Mouse (Mus musculus) forebrain, embryonic 12.5 days (tissue): Measurements from ENCODE around the gene Carmil1. TPM values are rescaled to one million over a fixed set of nuclear protein-coding genes. Genes with fewer than 3 reads are reported as not detected.

Experiments used
- ATAC-seq: fragments of 200-750 bp; cut with Nextera tagmentation; 2 replicates; pipeline ENCODE4 v1.8.0; 2017; ENCODE audit warnings: moderate TSS enrichment; ENCODE audit not compliant: low FRiP score
- H3K27ac ChIP-seq: fragments of 300-500 bp; sonication (generic); 2 replicates; pipeline ENCODE4 v1.5.1; 2016; ENCODE audit warnings: mild to moderate bottlenecking
- H3K27me3 ChIP-seq: fragments of 300-500 bp; sonication (generic); 2 replicates; pipeline ENCODE4 v1.6.1; 2016; ENCODE audit warnings: mild to moderate bottlenecking
- H3K36me3 ChIP-seq: fragments of 300-500 bp; sonication (generic); replicated peaks from 2 replicates; pipeline ENCODE4 v1.6.1; 2016; ENCODE audit warnings: mild to moderate bottlenecking
- H3K4me1 ChIP-seq: fragments of 300-500 bp; sonication (generic); 2 replicates; pipeline ENCODE4 v1.6.1; 2016
- H3K4me2 ChIP-seq: fragments of 300-500 bp; sonication (generic); 2 replicates; pipeline ENCODE4 v1.6.1; 2016; ENCODE audit warnings: mild to moderate bottlenecking, moderate library complexity
- H3K4me3 ChIP-seq: fragments of 300-500 bp; sonication (generic); replicated peaks from 2 replicates; pipeline ENCODE4 v1.5.1; 2016; ENCODE audit warnings: mild to moderate bottlenecking
- H3K9ac ChIP-seq: fragments of 300-500 bp; sonication (generic); 2 replicates; pipeline ENCODE4 v1.6.1; 2016; ENCODE audit warnings: mild to moderate bottlenecking
- H3K9me3 ChIP-seq: fragments of 300-500 bp; sonication (generic); 2 replicates; pipeline ENCODE4 v1.6.1; 2016
- WGBS: fragments of 180-500 bp; shearing (Covaris S2); methylation state at CpG from one replicate; pipeline ENCODE4 v1.1.7; 2016; 5-methylcytosine and 5-hydroxymethylcytosine counted together
- polyA plus RNA-seq: library from polyadenylated mRNA; unstranded; fragments of >200 nt; fragmentation: Nextera tagmentation; extraction: Ambion mirVana; gene quantifications from 2 replicates; pipeline ENCODE4 v1.2.1, GENCODE M21; 2016

Carmil1 gene
- polyA plus RNA-seq, 1 experiment from 2014 or later = 25.3 TPM

DNA sequence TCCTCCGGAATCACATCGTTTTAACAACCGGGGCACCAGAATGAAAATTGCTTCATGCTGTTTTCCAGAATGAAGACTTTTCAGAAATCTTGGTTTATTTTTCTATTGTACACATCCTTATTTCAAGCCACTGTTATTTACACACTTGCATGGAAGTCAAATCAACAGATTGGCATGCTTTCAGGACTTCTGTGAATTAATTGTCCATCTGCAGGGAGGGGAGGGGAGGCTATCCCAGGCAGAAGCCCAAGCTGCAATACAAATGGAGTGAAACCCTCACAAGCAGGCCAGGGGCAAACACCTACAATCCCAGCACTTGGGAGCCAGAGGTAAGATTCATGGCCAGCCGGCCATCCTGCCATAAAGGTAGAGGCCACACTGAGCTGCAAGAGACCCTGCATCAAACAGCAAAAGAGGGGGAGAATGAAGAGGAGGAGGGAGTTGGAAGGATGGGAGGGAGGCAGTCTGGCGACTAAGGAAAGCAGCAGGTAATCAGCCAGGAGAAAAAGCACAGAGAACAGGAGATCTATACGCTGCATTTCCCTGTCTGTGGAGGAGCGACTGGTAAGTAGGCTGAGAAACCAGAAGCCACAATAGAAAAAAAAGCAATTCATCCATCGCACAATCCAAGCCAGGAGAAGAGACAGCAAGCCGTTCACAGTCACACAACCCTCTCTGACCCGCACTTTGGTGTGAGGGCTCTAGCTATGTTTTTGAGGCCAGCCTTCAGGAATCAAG is 48.7 kb downstream of the Carmil1 start:
- Histone ChIP-seq H3K4me1 (peaks cover 6% of the 10 kb centered on the region; the same call in 1 of the 2 replicates), H3K27me3 (no peaks in the 10 kb centered on the region), H3K27ac (no peak overlapping the region), H3K9ac (no peak overlapping the region), H3K4me3 (no peak overlapping the region), H3K36me3 (no peaks in the 10 kb centered on the region), H3K4me2 (no peak overlapping the region), H3K9me3 (no peaks in the 10 kb centered on the region)
- WGBS = 87% methylated on average over 10 of the region's 10 CpGs
- ATAC-seq = no peak

- Histone ChIP-seq H3K27ac (no peak overlapping the region), H3K27me3 (no peaks in the 10 kb centered on the region), H3K4me2 (no peak overlapping the region), H3K4me3 (no peak overlapping the region), H3K9ac (no peak overlapping the region), H3K36me3 (no peaks in the 10 kb centered on the region), H3K4me1 (peaks cover 6% of the 10 kb centered on the region; the same call in 1 of the 2 replicates), H3K9me3 (0 out of 2 replicates have a peak, but pooled peaks cover 2% of the 10 kb centered on the region)
- WGBS = 86% methylated on average over 2 of the region's 2 CpGs
- no peak for ATAC-seq
Measured at GRCm38 (mm10) chr13:24231146-24231545, 49.4 kb downstream of the Carmil1 start.

DNA sequence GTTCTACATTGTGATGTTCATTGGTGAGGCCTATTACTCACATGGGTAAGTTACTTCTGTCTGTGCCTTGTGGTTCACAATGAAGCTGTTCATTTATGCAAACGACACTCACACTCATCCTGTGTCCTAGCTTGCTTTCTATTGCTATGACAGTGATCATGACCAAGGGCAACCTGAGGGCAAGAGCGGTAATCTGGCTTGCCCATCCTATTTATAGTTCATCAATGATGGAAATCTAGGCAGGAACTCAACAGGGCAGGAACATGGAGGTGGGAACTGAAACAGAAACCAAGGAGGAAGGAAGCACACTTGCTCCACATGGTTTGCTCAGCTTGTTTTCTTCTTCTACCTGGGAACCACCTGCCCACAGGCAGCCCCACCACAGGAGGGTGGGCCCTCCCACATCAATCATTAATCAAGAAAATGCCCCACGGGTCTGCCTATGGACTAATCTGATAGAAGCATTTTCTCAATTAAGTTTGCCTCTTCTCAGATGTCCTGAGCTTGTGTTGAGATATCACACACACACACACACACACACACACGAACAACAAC is 50.0 kb downstream of the Carmil1 start:
- H3K4me3 ChIP-seq = no peak overlapping the region
- H3K9me3 ChIP-seq = 0 out of 2 replicates have a peak, but pooled peaks cover 2% of the 10 kb centered on the region
- no peak overlapping the region for H3K27ac ChIP-seq
- no peaks in the 10 kb centered on the region for H3K27me3 ChIP-seq
- H3K4me2 ChIP-seq = no peak overlapping the region
- ATAC-seq = no peak
- no peaks in the 10 kb centered on the region for H3K36me3 ChIP-seq
- peaks cover 6% of the 10 kb centered on the region; the same call in 1 of the 2 replicates for H3K4me1 ChIP-seq
- no peak overlapping the region for H3K9ac ChIP-seq
- 85% methylated on average over 4 of the region's 4 CpGs for WGBS

DNA sequence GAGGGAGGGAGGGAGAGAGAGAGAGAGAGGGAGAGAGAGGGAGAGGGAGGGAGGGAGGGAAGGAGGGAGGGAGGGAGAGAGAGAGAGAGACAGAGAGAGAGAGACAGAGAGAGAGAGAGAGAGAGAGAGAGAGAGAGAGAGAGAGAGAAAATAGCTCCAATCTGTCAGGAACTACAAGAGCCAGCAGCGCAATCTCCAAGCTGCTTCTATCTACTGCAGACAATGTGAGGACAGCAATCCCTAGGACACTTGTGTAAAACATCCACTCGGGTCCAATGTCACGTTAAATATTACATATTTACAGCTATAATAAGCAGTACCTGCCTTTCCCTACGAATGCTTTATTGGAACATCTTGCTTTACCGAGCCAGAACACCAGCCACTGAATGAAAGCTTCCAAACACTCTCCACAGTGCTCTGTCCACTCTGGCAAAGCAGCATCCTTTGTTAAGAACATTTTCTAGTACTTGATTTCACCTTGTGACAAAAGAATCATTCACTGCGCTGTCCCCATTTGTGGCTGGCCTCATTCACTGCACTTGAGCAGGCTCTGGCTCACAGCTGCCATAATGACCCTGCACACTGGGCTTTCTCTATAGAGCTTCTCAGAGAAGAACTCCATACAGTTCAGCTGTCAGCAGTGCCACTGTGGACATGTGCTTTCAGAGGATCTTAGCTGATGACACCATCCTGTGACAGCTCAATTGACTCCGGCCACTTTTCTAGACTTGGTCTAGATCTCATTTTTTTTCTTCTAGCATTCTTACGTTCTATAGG is 57.0 kb downstream of the Carmil1 start:
- H3K9ac ChIP-seq = no peak overlapping the region

DNA sequence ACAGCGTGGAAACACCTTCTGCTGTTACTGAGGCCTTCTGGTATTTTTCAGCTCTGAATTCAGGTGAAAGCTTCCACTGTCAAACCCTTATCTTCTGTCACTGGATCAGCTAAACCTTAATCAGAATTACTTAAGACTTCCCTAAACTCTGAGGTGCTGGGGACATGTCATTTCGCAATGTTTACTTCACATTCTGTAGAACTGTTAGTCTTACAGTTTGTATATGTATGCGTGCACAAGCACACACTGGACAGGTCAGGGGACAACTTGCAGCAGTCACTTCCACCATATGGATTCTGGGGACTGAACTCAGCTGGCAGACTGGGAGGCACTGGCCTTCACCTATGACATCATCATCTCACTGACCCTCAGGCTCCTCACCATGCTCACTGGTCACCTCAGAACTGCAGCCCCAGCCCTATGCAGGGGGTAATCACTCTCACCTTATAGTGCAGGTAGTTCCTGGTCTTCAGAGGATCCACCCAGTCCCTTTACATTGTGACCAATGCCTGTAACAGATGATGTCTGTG is 60.1 kb downstream of the Carmil1 start:
- H3K27me3 ChIP-seq = no peaks in the 10 kb centered on the region
- H3K9me3 ChIP-seq = no peaks in the 10 kb centered on the region
- H3K4me3 ChIP-seq = no peak overlapping the region
- 95% methylated on average over 3 of the region's 3 CpGs for WGBS
- no peak overlapping the region for H3K9ac ChIP-seq
- H3K4me2 ChIP-seq = no peak overlapping the region
- no peaks in the 10 kb centered on the region for H3K36me3 ChIP-seq
- no peak for ATAC-seq
- H3K4me1 ChIP-seq = peaks cover 9% of the 10 kb centered on the region
- H3K27ac ChIP-seq = no peak overlapping the region

More for the DNA sequence above, 57.0 kb downstream of the Carmil1 start:
- H3K4me3 ChIP-seq = no peak overlapping the region
- H3K9me3 ChIP-seq = 0 out of 2 replicates have a peak, but pooled peaks cover 2% of the 10 kb centered on the region
- H3K4me2 ChIP-seq = no peak overlapping the region
- H3K4me1 ChIP-seq = peaks cover 9% of the 10 kb centered on the region
- no peak overlapping the region for H3K27ac ChIP-seq
- no peaks in the 10 kb centered on the region for H3K27me3 ChIP-seq
- no peak for ATAC-seq
- no peaks in the 10 kb centered on the region for H3K36me3 ChIP-seq
- WGBS = 67% methylated on average over 8 of the region's 8 CpGs

- Histone ChIP-seq H3K27me3 (no peaks in the 10 kb centered on the region), H3K9ac (no peak overlapping the region), H3K36me3 (no peaks in the 10 kb centered on the region), H3K4me2 (no peak overlapping the region), H3K27ac (no peak overlapping the region), H3K4me1 (no peaks in the 10 kb centered on the region; the same call in 1 of the 2 replicates), H3K9me3 (no peaks in the 10 kb centered on the region), H3K4me3 (no peak overlapping the region)
- no peak for ATAC-seq
- 74% methylated on average over 2 of the region's 2 CpGs for WGBS
Measured at GRCm38 (mm10) chr13:24211229-24211628, 69.4 kb downstream of the Carmil1 start.

- 60% methylated on average over 6 of the region's 6 CpGs for WGBS
- H3K4me1 ChIP-seq = no peaks in the 10 kb centered on the region; the same call in 1 of the 2 replicates
- no peaks in the 10 kb centered on the region for H3K36me3 ChIP-seq
- no peak overlapping the region for H3K9ac ChIP-seq
- ATAC-seq = no peak
- H3K27ac ChIP-seq = no peak overlapping the region
- H3K27me3 ChIP-seq = no peaks in the 10 kb centered on the region
- H3K4me2 ChIP-seq = no peak overlapping the region
- H3K9me3 ChIP-seq = no peaks in the 10 kb centered on the region
- no peak overlapping the region for H3K4me3 ChIP-seq
Measured at GRCm38 (mm10) chr13:24206097-24206496, 74.5 kb downstream of the Carmil1 start.

GRCm38 (mm10) chr13:24202314-24202713 is 78.3 kb downstream of the Carmil1 start:
- no peak overlapping the region for H3K4me2 ChIP-seq
- no peaks in the 10 kb centered on the region for H3K36me3 ChIP-seq
- H3K27me3 ChIP-seq = no peaks in the 10 kb centered on the region
- H3K27ac ChIP-seq = no peak overlapping the region
- H3K4me3 ChIP-seq = no peak overlapping the region
- H3K9ac ChIP-seq = no peak overlapping the region
- H3K9me3 ChIP-seq = no peaks in the 10 kb centered on the region
- WGBS = 83% methylated on average over 6 of the region's 6 CpGs
- ATAC-seq = no peak
- H3K4me1 ChIP-seq = peaks cover 16% of the 10 kb centered on the region

DNA sequence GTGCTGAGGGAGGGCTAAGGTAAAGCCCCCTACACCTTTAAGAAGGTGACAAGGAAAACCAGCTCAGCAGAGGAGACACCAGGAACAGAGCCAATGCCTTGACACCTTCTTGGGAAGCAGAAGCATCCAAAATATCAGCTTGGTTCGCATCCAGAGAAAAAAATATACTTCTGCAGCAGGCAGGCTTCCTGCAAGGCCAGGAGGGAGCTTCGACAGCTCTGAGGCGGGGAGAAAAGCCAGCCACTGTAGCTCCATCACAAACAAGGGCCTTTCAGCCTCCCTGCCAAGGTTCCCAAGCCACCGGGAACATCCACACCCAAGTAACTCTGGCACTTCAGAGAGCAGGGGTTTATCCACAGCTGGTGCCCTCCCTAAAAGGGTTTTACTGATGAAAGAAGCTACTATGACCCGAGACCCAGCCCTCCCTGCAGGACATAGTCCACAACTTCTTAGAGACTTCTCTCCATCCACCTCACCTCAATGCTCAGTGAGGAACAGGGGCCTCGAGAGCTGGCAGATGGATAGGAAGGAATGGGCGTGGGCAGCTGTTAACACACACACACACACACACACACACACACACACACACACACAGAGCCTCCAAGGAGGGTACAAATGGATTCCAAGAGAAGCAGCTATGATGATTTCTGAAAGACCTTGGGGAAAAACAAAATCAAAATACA is 80.6 kb downstream of the Carmil1 start:
- H3K27me3 ChIP-seq = no peaks in the 10 kb centered on the region
- no peak for ATAC-seq
- no peak overlapping the region for H3K4me2 ChIP-seq
- H3K27ac ChIP-seq = no peak overlapping the region
- no peaks in the 10 kb centered on the region for H3K36me3 ChIP-seq
- WGBS = 60% methylated on average over 7 of the region's 7 CpGs
- H3K4me1 ChIP-seq = peaks cover 16% of the 10 kb centered on the region
- no peak overlapping the region for H3K9ac ChIP-seq
- no peak overlapping the region for H3K4me3 ChIP-seq
- H3K9me3 ChIP-seq = no peaks in the 10 kb centered on the region

GRCm38 (mm10) chr13:24198396-24198924 is 82.1 kb downstream of the Carmil1 start:
- Histone ChIP-seq H3K4me3 (no peak overlapping the region), H3K27ac (no peak overlapping the region), H3K9me3 (0 out of 2 replicates have a peak, but pooled peaks cover 3% of the 10 kb centered on the region), H3K4me1 (peaks cover 16% of the 10 kb centered on the region), H3K27me3 (no peaks in the 10 kb centered on the region), H3K36me3 (no peaks in the 10 kb centered on the region), H3K4me2 (no peak overlapping the region), H3K9ac (no peak overlapping the region)
- 87% methylated on average over 2 of the region's 2 CpGs for WGBS
- ATAC-seq = no peak; the same call in 1 of the 2 replicates

- Histone ChIP-seq H3K36me3 (no peaks in the 10 kb centered on the region), H3K27ac (no peak overlapping the region), H3K4me3 (no peak overlapping the region), H3K9ac (no peak overlapping the region), H3K9me3 (0 out of 2 replicates have a peak, but pooled peaks cover 3% of the 10 kb centered on the region), H3K4me2 (no peak overlapping the region), H3K27me3 (no peaks in the 10 kb centered on the region), H3K4me1 (peaks cover 25% of the 10 kb centered on the region)
- ATAC-seq = no peak
- WGBS = 92% methylated on average over 3 of the region's 3 CpGs
Measured at GRCm38 (mm10) chr13:24195371-24195770, 85.2 kb downstream of the Carmil1 start.
